Mouse (Mus musculus): ENCODE measurements at regions not wholly inside any gene's neighbourhood (a gene's known extent, or its start where the extent isn't known, plus 50 kb on each side); places are given as distances from the start of the nearest gene placed in this dataset.

GRCm38 (mm10) chr14:72942571-72942970, 106.3 kb downstream of the Cysltr2 start:
- Histone ChIP-seq H3K9ac (no peak overlapping the region), H3K27ac (no peak overlapping the region), H3K4me2 (no peak overlapping the region), H3K4me1 (no peaks in the 10 kb centered on the region), H3K9me3 (no peaks in the 10 kb centered on the region), H3K4me3 (no peak overlapping the region), H3K27me3 (no peaks in the 10 kb centered on the region), H3K36me3 (no peaks in the 10 kb centered on the region)
- WGBS: 78% methylated on average over 2 of the region's 2 CpGs
- ATAC-seq (ENCODE audit: insufficient number of reproducible peaks, insufficient read depth, low FRiP score, low TSS enrichment, low read depth): no peak

- no peaks in the 10 kb centered on the region for H3K9me3 ChIP-seq
- H3K4me3 ChIP-seq: no peak overlapping the region
- H3K9ac ChIP-seq: no peak overlapping the region
- H3K4me1 ChIP-seq: no peaks in the 10 kb centered on the region
- H3K4me2 ChIP-seq: no peak overlapping the region
- no peak overlapping the region for H3K27ac ChIP-seq
- H3K27me3 ChIP-seq: no peaks in the 10 kb centered on the region
- H3K36me3 ChIP-seq: no peaks in the 10 kb centered on the region
- ATAC-seq (ENCODE audit: insufficient number of reproducible peaks, insufficient read depth, low FRiP score, low TSS enrichment, low read depth): no peak
Measured at GRCm38 (mm10) chr14:72939067-72939393, 109.9 kb downstream of the Cysltr2 start.

- no peaks in the 10 kb centered on the region for H3K36me3 ChIP-seq
- H3K9me3 ChIP-seq: no peaks in the 10 kb centered on the region
- ATAC-seq (ENCODE audit: insufficient number of reproducible peaks, insufficient read depth, low FRiP score, low TSS enrichment, low read depth): no peak
- no peak overlapping the region for H3K4me2 ChIP-seq
- H3K4me1 ChIP-seq: no peaks in the 10 kb centered on the region
- no peak overlapping the region for H3K27ac ChIP-seq
- no peaks in the 10 kb centered on the region for H3K27me3 ChIP-seq
- H3K4me3 ChIP-seq: no peak overlapping the region
- no peak overlapping the region for H3K9ac ChIP-seq
Measured at GRCm38 (mm10) chr14:72938382-72939066, 110.4 kb downstream of the Cysltr2 start.

- ATAC-seq (ENCODE audit: insufficient number of reproducible peaks, insufficient read depth, low FRiP score, low TSS enrichment, low read depth): no peak
- Histone ChIP-seq H3K27me3 (no peaks in the 10 kb centered on the region), H3K4me3 (no peak overlapping the region), H3K9ac (no peak overlapping the region), H3K4me1 (no peaks in the 10 kb centered on the region), H3K27ac (no peak overlapping the region), H3K36me3 (no peaks in the 10 kb centered on the region), H3K4me2 (no peak overlapping the region), H3K9me3 (no peaks in the 10 kb centered on the region)
Measured at GRCm38 (mm10) chr14:72933598-72933997, 115.3 kb downstream of the Cysltr2 start.

- no peak overlapping the region for H3K4me3 ChIP-seq
- no peaks in the 10 kb centered on the region for H3K27me3 ChIP-seq
- WGBS: 61% methylated on average over 9 of the region's 9 CpGs
Measured at GRCm38 (mm10) chr14:72932296-72932695, 116.6 kb downstream of the Cysltr2 start.

GRCm38 (mm10) chr14:72901171-72901926, 147.6 kb downstream of the Cysltr2 start:
- Histone ChIP-seq H3K36me3 (no peaks in the 10 kb centered on the region), H3K4me1 (no peaks in the 10 kb centered on the region), H3K9me3 (no peaks in the 10 kb centered on the region), H3K4me2 (no peak overlapping the region), H3K27me3 (no peaks in the 10 kb centered on the region), H3K27ac (no peak overlapping the region), H3K4me3 (no peak overlapping the region), H3K9ac (no peak overlapping the region)
- WGBS: 84% methylated on average over 11 of the region's 11 CpGs
- ATAC-seq (ENCODE audit: insufficient number of reproducible peaks, insufficient read depth, low FRiP score, low TSS enrichment, low read depth): no peak

More at GRCm38 (mm10) chr14:72932296-72932695, 116.6 kb downstream of the Cysltr2 start:
- no peak overlapping the region for H3K9ac ChIP-seq
- H3K4me1 ChIP-seq: no peaks in the 10 kb centered on the region
- no peak overlapping the region for H3K4me2 ChIP-seq
- ATAC-seq (ENCODE audit: insufficient number of reproducible peaks, insufficient read depth, low FRiP score, low TSS enrichment, low read depth): no peak
- no peaks in the 10 kb centered on the region for H3K9me3 ChIP-seq
- H3K27ac ChIP-seq: no peak overlapping the region
- no peaks in the 10 kb centered on the region for H3K36me3 ChIP-seq

GRCm38 (mm10) chr14:72899630-72900029, 149.3 kb downstream of the Cysltr2 start:
- no peaks in the 10 kb centered on the region for H3K36me3 ChIP-seq
- no peaks in the 10 kb centered on the region for H3K4me1 ChIP-seq
- H3K27ac ChIP-seq: no peak overlapping the region
- H3K4me2 ChIP-seq: no peak overlapping the region
- H3K4me3 ChIP-seq: no peak overlapping the region
- no peak for ATAC-seq (ENCODE audit: insufficient number of reproducible peaks, insufficient read depth, low FRiP score, low TSS enrichment, low read depth)
- H3K9me3 ChIP-seq: no peaks in the 10 kb centered on the region
- H3K27me3 ChIP-seq: no peaks in the 10 kb centered on the region
- 91% methylated on average over 4 of the region's 4 CpGs for WGBS
- H3K9ac ChIP-seq: no peak overlapping the region

- Histone ChIP-seq H3K27ac (no peak overlapping the region), H3K4me3 (no peak overlapping the region), H3K4me2 (no peak overlapping the region), H3K4me1 (no peaks in the 10 kb centered on the region), H3K27me3 (no peaks in the 10 kb centered on the region), H3K9ac (no peak overlapping the region), H3K9me3 (no peaks in the 10 kb centered on the region), H3K36me3 (no peaks in the 10 kb centered on the region)
- ATAC-seq (ENCODE audit: insufficient number of reproducible peaks, insufficient read depth, low FRiP score, low TSS enrichment, low read depth): no peak
- 53% methylated on average over 2 of the region's 2 CpGs for WGBS
Measured at GRCm38 (mm10) chr14:72892316-72892715, 156.6 kb downstream of the Cysltr2 start.

GRCm38 (mm10) chr14:72889663-72890062, 159.3 kb downstream of the Cysltr2 start:
- no peaks in the 10 kb centered on the region for H3K9me3 ChIP-seq
- no peak overlapping the region for H3K9ac ChIP-seq
- no peak overlapping the region for H3K4me3 ChIP-seq
- no peaks in the 10 kb centered on the region for H3K4me1 ChIP-seq
- WGBS: 68% methylated on average over 5 of the region's 5 CpGs
- no peak overlapping the region for H3K4me2 ChIP-seq
- H3K36me3 ChIP-seq: no peaks in the 10 kb centered on the region
- no peak overlapping the region for H3K27ac ChIP-seq
- H3K27me3 ChIP-seq: no peaks in the 10 kb centered on the region
- no peak for ATAC-seq (ENCODE audit: insufficient number of reproducible peaks, insufficient read depth, low FRiP score, low TSS enrichment, low read depth)

GRCm38 (mm10) chr14:72887470-72888071, 161.3 kb downstream of the Cysltr2 start:
- Histone ChIP-seq H3K4me2 (no peak overlapping the region), H3K36me3 (no peaks in the 10 kb centered on the region), H3K4me1 (no peaks in the 10 kb centered on the region), H3K4me3 (no peak overlapping the region), H3K9ac (no peak overlapping the region), H3K27me3 (no peaks in the 10 kb centered on the region), H3K27ac (no peak overlapping the region), H3K9me3 (no peaks in the 10 kb centered on the region)
- 43% methylated on average over 14 of the region's 14 CpGs for WGBS
- ATAC-seq (ENCODE audit: insufficient number of reproducible peaks, insufficient read depth, low FRiP score, low TSS enrichment, low read depth): no peak

- Histone ChIP-seq H3K4me3 (no peak overlapping the region), H3K9ac (no peak overlapping the region), H3K27me3 (no peaks in the 10 kb centered on the region), H3K36me3 (no peaks in the 10 kb centered on the region), H3K9me3 (no peaks in the 10 kb centered on the region), H3K4me2 (no peak overlapping the region), H3K27ac (no peak overlapping the region), H3K4me1 (no peaks in the 10 kb centered on the region)
- no peak for ATAC-seq (ENCODE audit: insufficient number of reproducible peaks, insufficient read depth, low FRiP score, low TSS enrichment, low read depth)
- WGBS: 46% methylated on average over 12 of the region's 12 CpGs
Measured at GRCm38 (mm10) chr14:72886935-72887369, 162.0 kb downstream of the Cysltr2 start.

GRCm38 (mm10) chr14:72885824-72886223, 163.1 kb downstream of the Cysltr2 start:
- no peak overlapping the region for H3K27ac ChIP-seq
- H3K9ac ChIP-seq: no peak overlapping the region
- no peaks in the 10 kb centered on the region for H3K36me3 ChIP-seq
- 78% methylated on average over 4 of the region's 4 CpGs for WGBS
- no peaks in the 10 kb centered on the region for H3K27me3 ChIP-seq
- H3K4me3 ChIP-seq: no peak overlapping the region
- no peak overlapping the region for H3K4me2 ChIP-seq
- H3K4me1 ChIP-seq: no peaks in the 10 kb centered on the region
- ATAC-seq (ENCODE audit: insufficient number of reproducible peaks, insufficient read depth, low FRiP score, low TSS enrichment, low read depth): no peak
- no peaks in the 10 kb centered on the region for H3K9me3 ChIP-seq

Measured in embryonic facial prominence, embryonic 13.5 days (tissue).